Mouse (Mus musculus) heart, adult 2 months (tissue): ENCODE measurements around the gene Cabin1. TPM values are rescaled to one million over a fixed set of nuclear protein-coding genes. Genes with fewer than 3 reads are reported as not detected.

Experiments
- DNase-seq, 2 experiments: peaks; one replicate each; pipeline ENCODE4 v3.0.0; 2021
- H3K27ac ChIP-seq: fragments of 200-600 bp; 2 replicates; pipeline ENCODE4 v1.8.1; 2022
- H3K27me3 ChIP-seq: fragments of 200-500 bp; 2 replicates; pipeline ENCODE4 v1.6.1; 2012; ENCODE audit warnings: mild to moderate bottlenecking, low read length, inconsistent platforms, mixed read lengths; ENCODE audit not compliant: control insufficient read depth, insufficient read depth
- H3K36me3 ChIP-seq: fragments of 200-500 bp; 2 replicates; pipeline ENCODE4 v1.6.1; 2012; ENCODE audit warnings: low read length, inconsistent platforms; ENCODE audit not compliant: control insufficient read depth, insufficient read depth
- H3K4me1 ChIP-seq: fragments of 200-500 bp; 2 replicates; pipeline ENCODE4 v1.6.1; 2011; ENCODE audit warnings: low read length; ENCODE audit not compliant: control insufficient read depth, insufficient read depth
- H3K4me3 ChIP-seq: fragments of 200-600 bp; 2 replicates; pipeline ENCODE4 v1.8.1; 2022
- H3K79me2 ChIP-seq: fragments of 200-500 bp; replicated peaks from 2 replicates; pipeline ENCODE4 v1.6.1; 2012; ENCODE audit warnings: mild to moderate bottlenecking, inconsistent platforms, low read length, moderate library complexity, mixed read lengths; ENCODE audit not compliant: control insufficient read depth, insufficient read depth
- H3K9ac ChIP-seq: fragments of 200-500 bp; 2 replicates; pipeline ENCODE4 v1.6.1; 2012; ENCODE audit warnings: low read depth, mild to moderate bottlenecking, control low read depth, inconsistent platforms, low read length, mixed read lengths
- CTCF ChIP-seq: fragments of 200-600 bp; IDR thresholded peaks from 2 replicates; pipeline ENCODE4 v1.8.1; 2022; ENCODE audit warnings: antibody characterized with exemption, mild to moderate bottlenecking, moderate library complexity
- EP300 ChIP-seq: fragments of 200-500 bp; IDR thresholded peaks from 2 replicates; pipeline ENCODE4 v1.6.1; 2011; ENCODE audit warnings: low read depth, low read length, control low read depth; ENCODE audit not compliant: insufficient read depth
- POLR2A ChIP-seq: fragments of 200-500 bp; IDR thresholded peaks from 2 replicates; pipeline ENCODE4 v1.6.1; 2011; ENCODE audit warnings: mild to moderate bottlenecking, low read depth, low read length, control low read depth; ENCODE audit not compliant: insufficient read depth
- WGBS: fragments of 180-500 bp; shearing (Covaris S2); methylation state at CpG from one replicate; pipeline ENCODE4 v1.1.7; 2018; 5-methylcytosine and 5-hydroxymethylcytosine counted together
- intact Hi-C: fragments of 180-260 bp; cut with DNase I; formaldehyde crosslinking; loops from one replicate; pipeline ENCODE4 v1.15.1; 2025
- polyA plus RNA-seq: library from polyadenylated mRNA; depleted of rRNA; stranded (reverse); fragments of >200 nt; gene quantifications from 2 replicates; pipeline ENCODE4 v1.2.3, GENCODE M21; 2012
- total RNA-seq, 2 experiments: library from RNA; stranded (reverse); gene quantifications; 2 replicates each; pipeline ENCODE4 v1.2.3; 2021

The Cabin1 gene
- total and polyA plus RNA-seq, 3 experiments = 13.6 to 19.9 (median 17.9) TPM

DNA sequence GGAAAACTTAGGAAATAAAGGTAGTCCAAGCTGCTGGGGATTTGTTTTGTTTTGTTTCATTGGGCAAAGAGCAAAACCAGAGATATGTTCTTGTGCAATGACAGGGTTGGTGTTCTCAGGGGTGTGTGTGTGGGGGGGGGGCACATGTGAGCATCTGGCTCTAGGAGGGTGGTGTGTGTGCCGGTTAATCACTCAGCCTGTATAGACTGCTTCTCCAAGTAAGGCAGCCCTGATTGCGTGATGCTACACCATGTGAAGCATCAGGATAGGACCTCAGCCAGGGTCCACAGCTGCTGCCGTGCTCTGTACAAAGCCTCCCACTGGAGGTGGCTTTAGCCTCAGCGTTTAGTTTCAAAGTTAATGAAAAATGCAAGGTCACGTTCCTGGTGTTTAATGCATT is 131.1 kb downstream of the Cabin1 start:
- Histone ChIP-seq H3K9ac (no peak overlapping the region), H3K4me3 (no peak overlapping the region), H3K36me3 (no peaks in the 10 kb centered on the region), H3K4me1 (peaks cover 2% of the 10 kb centered on the region; the same call in 1 of the 2 replicates), H3K79me2 (no peaks in the 10 kb centered on the region), H3K27me3 (no peaks in the 10 kb centered on the region), H3K27ac (peak overlapping the region; percentile 45)
- WGBS = 69% methylated on average over 5 of the region's 5 CpGs
- intact Hi-C loops = no loop called here
- DNase-seq = peak; percentile 59 to 63
- no peak for TF ChIP-seq EP300
- TF ChIP-seq POLR2A = no peak
- TF ChIP-seq CTCF = no peak

DNA sequence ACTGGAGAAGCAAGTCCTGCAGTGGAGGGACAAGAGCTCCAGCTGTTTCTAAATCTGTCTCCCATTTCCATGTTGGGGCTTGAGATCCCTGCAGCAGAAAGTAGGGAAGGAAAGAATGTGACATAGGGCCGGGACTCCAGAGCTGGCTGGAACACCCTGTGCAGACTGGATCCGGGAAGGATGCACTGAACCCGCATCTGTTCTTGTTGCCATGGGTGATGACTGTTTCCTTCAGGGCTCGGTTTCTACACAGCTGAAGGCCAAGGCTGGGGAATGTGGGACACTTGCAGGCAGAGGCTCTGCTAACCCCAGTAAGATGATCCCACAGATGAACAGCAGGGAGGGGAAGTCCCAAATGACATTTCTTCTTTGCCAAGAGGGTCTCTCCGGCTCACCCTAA is 131.5 kb downstream of the Cabin1 start:
- TF ChIP-seq CTCF = no peak
- TF ChIP-seq EP300 = 0 out of 2 replicates have a peak, but pooled peaks have one; percentile 38
- peaks cover 2% of the 10 kb centered on the region; the same call in 1 of the 2 replicates for H3K4me1 ChIP-seq
- peak overlapping the region; percentile 59 for H3K27ac ChIP-seq
- H3K9ac ChIP-seq = no peak overlapping the region
- 19% methylated on average over 5 of the region's 5 CpGs for WGBS
- DNase-seq = peak; percentile 55 to 79
- H3K36me3 ChIP-seq = no peaks in the 10 kb centered on the region
- H3K79me2 ChIP-seq = no peaks in the 10 kb centered on the region
- H3K27me3 ChIP-seq = no peaks in the 10 kb centered on the region
- no peak overlapping the region for H3K4me3 ChIP-seq
- intact Hi-C loops = no loop called here

DNA sequence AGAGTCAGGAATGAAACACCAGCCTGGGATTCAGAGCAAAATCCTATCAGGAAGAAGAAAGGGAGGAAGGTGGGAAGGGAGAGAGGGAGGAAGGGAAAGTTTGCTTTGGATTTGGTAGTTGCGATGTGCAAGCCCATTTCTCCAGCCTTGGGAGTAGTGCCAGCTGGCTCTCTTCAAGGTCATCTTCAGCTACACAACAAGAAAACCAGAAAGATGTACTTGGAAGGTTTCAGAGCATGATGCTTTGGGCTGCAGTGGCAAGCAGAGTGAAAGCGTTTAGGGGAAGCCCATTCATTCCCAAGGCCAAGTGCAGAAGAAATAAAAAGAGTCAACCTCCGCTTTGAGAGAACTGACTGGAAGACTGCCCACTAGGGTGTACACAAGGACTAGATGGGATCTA is 136.7 kb downstream of the Cabin1 start:
- 41% methylated on average over 3 of the region's 3 CpGs for WGBS
- H3K4me3 ChIP-seq = no peak overlapping the region
- intact Hi-C loops = no loop called here
- H3K27me3 ChIP-seq = no peaks in the 10 kb centered on the region
- H3K79me2 ChIP-seq = no peaks in the 10 kb centered on the region
- H3K9ac ChIP-seq = no peak overlapping the region
- no peak overlapping the region for H3K27ac ChIP-seq
- peaks cover 6% of the 10 kb centered on the region; the same call in 1 of the 2 replicates for H3K4me1 ChIP-seq
- DNase-seq = peak; percentile 37 to 45
- no peak for TF ChIP-seq CTCF
- TF ChIP-seq EP300 = no peak
- no peak for TF ChIP-seq POLR2A
- no peaks in the 10 kb centered on the region for H3K36me3 ChIP-seq

DNA sequence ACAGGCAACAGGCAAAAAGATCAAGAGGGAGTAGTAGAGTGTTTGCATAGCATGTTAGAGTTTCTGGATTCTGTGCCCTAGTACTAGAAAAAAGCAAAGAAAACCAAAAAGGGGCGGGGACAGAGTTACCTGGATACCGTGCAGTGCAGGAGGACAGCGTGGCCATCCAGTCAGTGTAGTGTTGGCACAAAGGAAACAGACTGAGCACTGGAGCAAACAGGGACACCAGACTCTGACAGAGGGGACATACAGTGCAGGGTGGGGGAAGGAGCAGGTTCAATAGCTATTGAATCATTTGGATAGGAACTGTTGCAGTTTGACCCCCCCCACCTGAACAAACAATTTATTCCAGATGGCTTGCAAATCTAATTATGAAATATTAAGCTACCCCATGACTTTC is 137.2 kb downstream of the Cabin1 start:
- 57% methylated on average over 3 of the region's 3 CpGs for whole genome bisulfite sequencing
- Histone ChIP-seq H3K4me3 (no peak overlapping the region), H3K4me1 (peaks cover 5% of the 10 kb centered on the region; the same call in 1 of the 2 replicates), H3K36me3 (no peaks in the 10 kb centered on the region), H3K9ac (no peak overlapping the region; the same call in 1 of the 2 replicates), H3K27me3 (no peaks in the 10 kb centered on the region), H3K79me2 (no peaks in the 10 kb centered on the region), H3K27ac (no peak overlapping the region)
- intact Hi-C loops = no loop called here
- no peak for DNase-seq
- TF ChIP-seq EP300 (no peak), POLR2A (no peak), CTCF (no peak)

DNA sequence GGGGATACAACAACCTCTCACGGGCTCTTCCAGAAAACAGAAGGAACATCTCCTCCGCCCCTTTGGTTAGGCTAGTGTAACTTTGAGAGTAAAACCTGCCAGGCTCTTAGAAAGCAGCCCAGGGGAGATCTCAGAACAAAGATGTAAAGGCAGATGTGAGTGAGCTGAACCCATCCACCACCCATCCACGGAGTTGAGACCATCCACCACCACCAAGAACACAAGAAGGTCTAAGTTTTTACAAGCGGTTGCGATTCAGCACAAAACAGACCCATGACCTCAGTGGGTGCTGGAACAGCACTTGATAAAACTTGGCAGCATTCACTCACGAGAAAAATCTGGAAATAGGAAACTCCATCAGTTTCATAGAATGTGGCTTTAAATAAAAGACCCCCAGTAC is 138.2 kb downstream of the Cabin1 start:
- Histone ChIP-seq H3K4me3 (no peak overlapping the region), H3K79me2 (no peaks in the 10 kb centered on the region), H3K36me3 (no peaks in the 10 kb centered on the region), H3K9ac (no peak overlapping the region), H3K27ac (no peak overlapping the region), H3K27me3 (no peaks in the 10 kb centered on the region), H3K4me1 (peaks cover 5% of the 10 kb centered on the region; the same call in 1 of the 2 replicates)
- 47% methylated on average over 6 of the region's 6 CpGs for WGBS
- TF ChIP-seq POLR2A (no peak), EP300 (no peak), CTCF (no peak)
- intact Hi-C loops = no loop called here
- DNase-seq = peak in 1 of 2 experiments; percentile 17

DNA sequence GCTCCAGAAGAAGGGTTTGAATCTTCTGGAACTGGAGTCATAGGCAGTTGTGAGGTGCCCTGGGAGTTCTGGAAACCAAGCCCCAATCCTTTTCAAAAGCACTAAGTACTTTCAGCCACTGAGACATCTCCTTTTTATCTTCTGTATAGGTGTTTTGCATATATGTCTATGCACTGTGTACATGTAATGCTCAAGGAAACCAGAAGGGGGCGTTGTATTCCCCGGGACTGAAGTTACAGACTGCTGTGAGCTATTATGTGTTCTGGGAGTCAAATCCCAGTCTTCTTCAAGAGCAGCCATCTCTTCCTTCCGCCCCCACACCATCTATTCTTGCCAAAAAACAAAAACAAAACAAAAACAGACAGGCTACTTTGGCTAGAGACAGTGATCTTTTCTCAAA is 143.3 kb downstream of the Cabin1 start:
- Histone ChIP-seq H3K9ac (no peak overlapping the region), H3K27me3 (no peaks in the 10 kb centered on the region), H3K79me2 (no peaks in the 10 kb centered on the region), H3K4me3 (no peak overlapping the region), H3K4me1 (no peaks in the 10 kb centered on the region), H3K27ac (no peak overlapping the region), H3K36me3 (no peaks in the 10 kb centered on the region)
- peak; percentile 49 for TF ChIP-seq CTCF
- no peak for TF ChIP-seq POLR2A
- TF ChIP-seq EP300 = no peak
- no peak for DNase-seq
- intact Hi-C loops = no loop called here
- 38% methylated on average over 3 of the region's 3 CpGs for WGBS

DNA sequence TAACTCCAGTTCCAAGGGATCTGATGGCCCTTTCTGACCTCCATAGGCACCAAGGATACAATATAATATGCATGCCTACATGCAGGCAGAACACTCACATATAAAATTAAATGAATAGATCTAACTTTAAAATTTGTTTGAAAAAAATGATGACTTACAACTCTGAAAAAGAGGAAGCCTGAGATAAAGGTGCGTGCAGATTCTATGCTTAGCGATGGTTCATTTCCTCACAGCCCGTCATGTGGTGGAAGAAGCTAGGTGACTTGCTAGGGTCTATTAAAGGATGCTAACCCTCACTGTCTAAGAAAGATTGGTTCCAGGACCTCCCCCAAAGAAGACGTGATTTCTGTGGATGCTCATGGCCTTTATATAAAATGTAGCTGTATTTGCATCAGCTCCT is 148.1 kb downstream of the Cabin1 start:
- H3K4me3 ChIP-seq = no peak overlapping the region
- no peak for DNase-seq
- H3K9ac ChIP-seq = no peak overlapping the region
- H3K27ac ChIP-seq = no peak overlapping the region
- no peaks in the 10 kb centered on the region for H3K36me3 ChIP-seq
- intact Hi-C loops = no loop called here
- H3K27me3 ChIP-seq = no peaks in the 10 kb centered on the region
- WGBS = 88% methylated on average over 4 of the region's 4 CpGs
- H3K4me1 ChIP-seq = no peaks in the 10 kb centered on the region
- no peak for TF ChIP-seq CTCF
- TF ChIP-seq EP300 = no peak
- no peak for TF ChIP-seq POLR2A
- H3K79me2 ChIP-seq = no peaks in the 10 kb centered on the region
